Mouse (Mus musculus): Measurements from ENCODE around the gene Mroh2a. TPM values are rescaled to one million over a fixed set of nuclear protein-coding genes. Genes with fewer than 3 reads are reported as not detected.

The Mroh2a gene
- polyA plus RNA-seq, 1 experiment = 0.42 TPM

GRCm38 (mm10) chr1:88230421-88230820 is 3.6 kb downstream of the Mroh2a start:
- Histone ChIP-seq H3K27ac (ENCODE audit: insufficient read depth, low read length) (no peak overlapping the region), H3K4me1 (ENCODE audit: control insufficient read depth, insufficient read depth, insufficient read length) (no peaks in the 10 kb centered on the region), H3K36me3 (ENCODE audit: control insufficient read depth, insufficient read depth, low read length) (no peaks in the 10 kb centered on the region), H3K27me3 (ENCODE audit: control insufficient read depth, insufficient read depth, low read length) (no peaks in the 10 kb centered on the region), H3K4me3 (ENCODE audit: extremely low read depth, insufficient read depth, insufficient read length) (no peak overlapping the region)
- DNase-seq (ENCODE audit: low read depth in 1 of 2, low spot score in 2 of 2) = no peak
- 72% methylated on average over 7 of the region's 7 CpGs for WGBS
- TF ChIP-seq POLR2A (IDR thresholded peaks at IDR 0.05; ENCODE audit: low read depth, low read length) = no peak
- no peak for TF ChIP-seq CTCF (IDR thresholded peaks at IDR 0.05; ENCODE audit: extremely low read depth, insufficient read depth, insufficient read length, insufficient replicate concordance)

- Histone ChIP-seq H3K36me3 (ENCODE audit: control insufficient read depth, insufficient read depth, low read length) (no peaks in the 10 kb centered on the region), H3K27me3 (ENCODE audit: control insufficient read depth, insufficient read depth, low read length) (no peaks in the 10 kb centered on the region), H3K4me1 (ENCODE audit: control insufficient read depth, insufficient read depth, insufficient read length) (no peaks in the 10 kb centered on the region), H3K4me3 (ENCODE audit: extremely low read depth, insufficient read depth, insufficient read length) (no peak overlapping the region), H3K27ac (ENCODE audit: insufficient read depth, low read length) (no peak overlapping the region)
- TF ChIP-seq POLR2A (IDR thresholded peaks at IDR 0.05; ENCODE audit: low read depth, low read length) (no peak), CTCF (IDR thresholded peaks at IDR 0.05; ENCODE audit: extremely low read depth, insufficient read depth, insufficient read length, insufficient replicate concordance) (no peak)
- 76% methylated on average over 6 of the region's 6 CpGs for WGBS
- DNase-seq (ENCODE audit: low read depth in 1 of 2, low spot score in 2 of 2) = no peak
Observed at GRCm38 (mm10) chr1:88230981-88231802, 4.4 kb downstream of the Mroh2a start.

GRCm38 (mm10) chr1:88231803-88232499 is 5.2 kb downstream of the Mroh2a start:
- no peaks in the 10 kb centered on the region for H3K36me3 ChIP-seq (ENCODE audit: control insufficient read depth, insufficient read depth, low read length)
- H3K4me1 ChIP-seq (ENCODE audit: control insufficient read depth, insufficient read depth, insufficient read length) = no peaks in the 10 kb centered on the region
- H3K27ac ChIP-seq (ENCODE audit: insufficient read depth, low read length) = no peak overlapping the region
- no peak for DNase-seq (ENCODE audit: low read depth in 1 of 2, low spot score in 2 of 2)
- WGBS = 68% methylated on average over 7 of the region's 7 CpGs
- TF ChIP-seq POLR2A (IDR thresholded peaks at IDR 0.05; ENCODE audit: low read depth, low read length) = no peak
- H3K4me3 ChIP-seq (ENCODE audit: extremely low read depth, insufficient read depth, insufficient read length) = no peak overlapping the region
- no peaks in the 10 kb centered on the region for H3K27me3 ChIP-seq (ENCODE audit: control insufficient read depth, insufficient read depth, low read length)

GRCm38 (mm10) chr1:88232664-88233380 is 6.0 kb downstream of the Mroh2a start:
- H3K27ac ChIP-seq (ENCODE audit: insufficient read depth, low read length) = no peak overlapping the region
- H3K36me3 ChIP-seq (ENCODE audit: control insufficient read depth, insufficient read depth, low read length) = no peaks in the 10 kb centered on the region
- H3K4me1 ChIP-seq (ENCODE audit: control insufficient read depth, insufficient read depth, insufficient read length) = no peaks in the 10 kb centered on the region
- 53% methylated on average over 3 of the region's 3 CpGs for WGBS
- TF ChIP-seq POLR2A (IDR thresholded peaks at IDR 0.05; ENCODE audit: low read depth, low read length) = no peak
- no peak overlapping the region for H3K4me3 ChIP-seq (ENCODE audit: extremely low read depth, insufficient read depth, insufficient read length)
- no peaks in the 10 kb centered on the region for H3K27me3 ChIP-seq (ENCODE audit: control insufficient read depth, insufficient read depth, low read length)
- no peak for DNase-seq (ENCODE audit: low read depth in 1 of 2, low spot score in 2 of 2)

- no peak overlapping the region for H3K4me3 ChIP-seq (ENCODE audit: extremely low read depth, insufficient read depth, insufficient read length)
- no peak for DNase-seq (ENCODE audit: low read depth in 1 of 2, low spot score in 2 of 2)
- H3K36me3 ChIP-seq (ENCODE audit: control insufficient read depth, insufficient read depth, low read length) = no peaks in the 10 kb centered on the region
- no peak overlapping the region for H3K27ac ChIP-seq (ENCODE audit: insufficient read depth, low read length)
- TF ChIP-seq CTCF (IDR thresholded peaks at IDR 0.05; ENCODE audit: extremely low read depth, insufficient read depth, insufficient read length, insufficient replicate concordance) = no peak
- no peak for TF ChIP-seq POLR2A (IDR thresholded peaks at IDR 0.05; ENCODE audit: low read depth, low read length)
- no peaks in the 10 kb centered on the region for H3K27me3 ChIP-seq (ENCODE audit: control insufficient read depth, insufficient read depth, low read length)
- H3K4me1 ChIP-seq (ENCODE audit: control insufficient read depth, insufficient read depth, insufficient read length) = no peaks in the 10 kb centered on the region
- 67% methylated on average over 14 of the region's 14 CpGs for WGBS
Observed at GRCm38 (mm10) chr1:88233421-88234247, 6.8 kb downstream of the Mroh2a start.

GRCm38 (mm10) chr1:88234248-88234610 is 7.4 kb downstream of the Mroh2a start:
- Histone ChIP-seq H3K4me1 (ENCODE audit: control insufficient read depth, insufficient read depth, insufficient read length) (no peaks in the 10 kb centered on the region), H3K36me3 (ENCODE audit: control insufficient read depth, insufficient read depth, low read length) (no peaks in the 10 kb centered on the region), H3K27ac (ENCODE audit: insufficient read depth, low read length) (no peak overlapping the region), H3K4me3 (ENCODE audit: extremely low read depth, insufficient read depth, insufficient read length) (no peak overlapping the region), H3K27me3 (ENCODE audit: control insufficient read depth, insufficient read depth, low read length) (no peaks in the 10 kb centered on the region)
- 64% methylated on average over 4 of the region's 4 CpGs for WGBS
- TF ChIP-seq CTCF (IDR thresholded peaks at IDR 0.05; ENCODE audit: extremely low read depth, insufficient read depth, insufficient read length, insufficient replicate concordance) (no peak), POLR2A (IDR thresholded peaks at IDR 0.05; ENCODE audit: low read depth, low read length) (no peak)
- no peak for DNase-seq (ENCODE audit: low read depth in 1 of 2, low spot score in 2 of 2)
